Mouse (Mus musculus): ENCODE data around the gene Tubgcp2.

Gene Tubgcp2

DNA sequence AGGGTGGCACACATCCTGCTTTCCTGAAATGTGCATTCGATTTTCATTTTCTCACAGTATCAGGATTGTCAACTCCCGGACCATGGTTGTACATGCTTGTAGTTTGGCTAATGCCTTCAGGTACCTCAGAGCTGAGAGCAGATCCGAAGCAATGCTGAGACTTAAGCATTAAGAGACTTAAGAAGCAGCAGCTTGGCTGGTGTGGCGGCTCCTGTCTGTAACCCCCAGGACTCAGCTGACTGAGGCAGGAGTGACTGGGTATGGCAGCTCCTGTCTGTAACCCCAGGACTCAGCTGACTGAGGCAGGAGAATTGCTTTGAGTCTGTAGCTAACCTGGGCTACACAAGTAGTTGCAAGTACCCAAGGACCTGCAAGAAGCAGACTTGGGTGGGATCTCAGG is 9.1 kb upstream of the Tubgcp2 start:
- no peak for DNase-seq

DNA sequence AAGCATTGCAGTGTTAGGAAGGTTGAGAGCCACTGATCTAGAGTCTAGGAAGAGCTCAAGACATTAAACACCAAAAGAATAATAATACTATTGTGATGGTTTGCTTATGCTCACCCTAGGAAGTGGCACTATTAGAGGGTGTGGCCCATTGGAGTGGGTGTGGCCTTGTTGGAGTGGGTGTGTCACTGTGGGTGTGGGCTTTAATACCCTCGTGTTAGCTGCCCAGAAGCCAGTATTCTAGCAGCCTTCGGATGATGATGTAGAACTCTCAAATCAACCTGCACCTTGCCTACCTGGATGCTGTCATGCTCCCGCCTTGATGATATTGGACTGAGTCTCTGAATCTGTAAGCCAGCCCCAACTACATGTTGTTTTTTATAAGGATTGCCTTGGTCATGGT is 6.3 kb upstream of the Tubgcp2 start:
- DNase-seq: no peak

DNA sequence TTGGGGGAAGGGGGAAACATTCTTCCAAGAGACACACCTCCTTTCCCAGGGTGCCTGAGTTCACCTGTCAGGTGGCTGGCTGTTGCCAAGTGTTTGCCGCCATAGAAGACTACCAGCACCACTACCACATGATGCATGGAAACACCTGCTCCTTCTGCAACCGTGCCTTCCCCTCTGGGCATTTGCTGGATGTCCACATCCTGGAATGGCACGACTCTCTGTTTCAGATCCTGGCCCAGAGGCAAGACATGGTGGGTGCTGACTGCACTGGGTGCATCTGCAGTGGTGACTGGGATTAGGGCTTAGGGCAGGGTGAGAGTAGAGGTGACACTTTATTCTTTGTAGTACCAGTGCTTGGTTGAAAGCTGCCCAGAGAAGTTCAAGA is 694 bp upstream of the Tubgcp2 start:
- no peak for DNase-seq

DNA sequence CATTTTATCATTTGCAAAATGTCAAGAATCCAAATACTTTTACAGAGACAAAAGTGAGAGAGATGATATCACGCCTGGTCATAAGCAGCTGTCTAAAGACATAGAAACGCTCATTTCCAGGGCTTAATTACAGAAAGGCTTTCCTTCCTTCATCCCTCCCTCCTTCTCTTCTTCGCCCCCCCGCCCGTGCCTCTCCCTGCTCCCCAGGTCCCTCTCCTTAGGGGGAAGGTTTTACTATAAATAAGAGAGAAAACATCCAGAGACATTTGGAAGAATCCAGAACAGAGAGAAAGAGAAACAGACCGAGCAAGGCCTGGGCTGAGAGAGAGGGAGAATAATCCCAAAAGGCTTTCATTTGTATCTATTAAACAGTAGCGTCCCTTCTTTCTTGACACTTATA is 1.0 kb downstream of the Tubgcp2 start:
- DNase-seq: no peak

DNA sequence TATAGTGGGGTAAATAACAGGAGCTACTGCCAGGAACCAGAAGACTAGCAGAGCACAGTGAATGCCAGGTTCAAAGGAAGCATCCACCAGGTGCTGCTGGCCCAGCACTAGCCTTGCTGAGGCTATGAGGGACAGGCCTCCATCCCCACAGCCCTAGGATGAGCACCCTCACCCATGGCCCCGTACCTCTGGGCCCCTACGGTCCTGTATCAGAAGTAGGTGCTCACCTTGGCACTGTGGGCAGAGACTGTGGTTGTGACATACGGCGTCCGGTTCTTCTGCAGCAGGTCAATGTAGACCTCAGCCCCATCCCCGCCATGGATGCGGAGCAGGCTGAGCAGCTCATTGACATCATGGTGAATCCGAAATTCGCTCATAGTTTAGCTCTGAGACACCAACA is 3.1 kb downstream of the Tubgcp2 start:
- no peak for DNase-seq

DNA sequence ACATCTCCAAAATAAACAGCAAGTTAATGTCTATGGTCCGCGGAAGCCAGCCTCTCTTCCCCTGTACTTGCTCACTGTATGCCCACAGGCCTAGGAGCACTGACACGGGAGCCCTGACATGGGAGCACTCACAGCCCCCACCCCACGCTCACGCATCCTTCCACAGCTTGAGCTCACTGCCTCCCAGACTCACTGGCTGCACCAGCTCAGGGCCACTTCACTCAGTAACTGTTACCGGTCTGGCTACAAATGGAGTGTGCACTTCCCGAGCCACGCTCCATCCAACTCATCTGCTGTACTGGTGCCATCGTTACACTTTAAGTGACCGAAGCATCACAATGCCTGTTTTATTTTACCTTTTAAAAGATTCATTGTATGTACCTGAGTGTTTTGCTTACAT is 4.1 kb downstream of the Tubgcp2 start:
- DNase-seq: no peak

DNA sequence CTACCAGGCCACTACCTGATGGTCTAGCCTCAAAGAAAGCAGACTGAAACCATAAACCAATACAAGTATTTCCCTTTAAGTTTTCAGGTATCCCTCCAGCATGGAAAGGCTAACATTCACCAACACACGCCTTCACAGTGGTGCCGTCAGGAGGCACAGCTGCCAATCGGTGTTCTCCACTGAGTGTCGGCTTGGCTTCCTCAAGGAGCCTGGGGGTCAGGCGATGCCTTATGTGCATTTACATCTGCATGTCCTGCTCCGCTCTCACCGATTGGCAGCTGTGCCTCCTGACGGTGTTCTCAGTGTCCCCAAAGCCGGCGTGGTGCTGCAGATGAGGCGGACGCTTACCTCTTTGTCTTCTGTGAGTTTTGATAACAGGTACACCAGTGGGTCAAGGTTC is 4.7 kb downstream of the Tubgcp2 start:
- DNase-seq: no peak

DNA sequence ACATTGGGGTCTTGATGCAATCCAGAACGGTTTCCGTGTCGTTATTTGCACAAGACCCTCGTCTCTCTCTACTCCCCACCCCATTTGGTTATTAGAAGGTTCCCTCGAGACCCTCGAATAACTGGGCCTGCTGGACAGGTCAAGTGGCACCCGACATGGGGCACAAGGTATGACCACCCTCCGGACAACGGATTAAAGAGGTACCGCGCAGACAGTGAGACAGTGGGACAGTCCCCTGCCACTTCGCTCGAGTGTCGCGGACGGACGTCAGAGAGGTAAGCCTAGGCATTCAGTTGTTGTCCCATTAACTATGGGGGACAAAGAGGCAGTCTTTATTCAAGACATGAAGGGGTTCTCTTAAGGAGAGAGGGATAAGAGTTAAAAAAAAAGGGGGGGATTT is 25.1 kb downstream of the Tubgcp2 start:
- no peak for DNase-seq

DNA sequence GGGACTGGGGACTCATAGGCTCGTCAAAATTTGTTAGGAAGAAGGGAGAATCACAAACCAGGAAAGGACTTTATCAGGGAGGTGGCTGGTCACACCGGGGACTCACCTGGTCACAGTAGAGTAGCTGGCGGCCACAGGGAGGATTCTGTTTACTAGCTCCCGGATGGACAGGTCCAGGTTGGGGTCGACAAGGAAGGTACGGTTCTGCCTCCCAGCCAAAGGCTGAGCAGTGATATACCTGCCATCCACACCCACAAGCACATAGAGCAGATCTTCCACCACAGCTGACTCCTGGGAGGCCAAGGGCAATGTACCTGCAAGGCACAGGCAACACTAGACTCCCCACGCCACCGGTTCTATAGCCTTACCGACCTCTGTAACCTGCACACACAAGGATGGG is 28.7 kb downstream of the Tubgcp2 start:
- no peak for DNase-seq

DNA sequence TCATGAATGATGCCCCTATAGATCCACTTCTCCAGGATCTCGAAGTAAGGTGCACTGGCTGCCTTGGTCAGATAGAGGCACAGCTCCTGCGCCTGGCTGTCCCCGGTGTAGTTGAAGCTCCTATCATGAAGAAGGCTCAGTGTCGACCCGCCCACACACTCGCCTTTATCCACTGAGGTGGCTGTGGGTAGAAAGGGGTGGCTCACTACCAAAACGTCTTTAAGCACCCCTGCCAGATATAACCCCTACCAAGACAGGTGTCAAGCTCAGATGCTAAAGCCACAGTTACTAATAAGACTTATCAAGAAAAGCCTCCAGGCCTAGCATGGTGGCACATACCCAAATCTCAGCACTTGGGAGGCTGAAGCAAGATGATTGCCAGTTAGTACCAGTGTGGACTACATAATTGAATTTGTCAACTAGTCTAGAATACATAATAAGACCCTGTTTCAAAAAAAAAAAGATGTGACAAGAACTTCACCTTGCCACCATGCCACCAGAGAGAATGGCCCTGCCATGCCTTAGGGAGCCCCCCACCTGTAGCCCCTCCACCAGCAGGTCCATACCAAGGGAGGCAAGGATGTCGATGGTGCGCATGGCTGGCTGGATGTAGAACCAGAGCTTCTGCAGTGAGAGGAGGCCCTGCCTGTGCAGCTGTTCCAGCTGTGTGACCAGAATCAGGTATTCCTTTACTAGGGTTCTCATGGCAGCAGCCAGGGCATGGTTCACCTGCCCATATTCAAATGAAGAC is 29.4 kb downstream of the Tubgcp2 start:
- DNase-seq: no peak

DNA sequence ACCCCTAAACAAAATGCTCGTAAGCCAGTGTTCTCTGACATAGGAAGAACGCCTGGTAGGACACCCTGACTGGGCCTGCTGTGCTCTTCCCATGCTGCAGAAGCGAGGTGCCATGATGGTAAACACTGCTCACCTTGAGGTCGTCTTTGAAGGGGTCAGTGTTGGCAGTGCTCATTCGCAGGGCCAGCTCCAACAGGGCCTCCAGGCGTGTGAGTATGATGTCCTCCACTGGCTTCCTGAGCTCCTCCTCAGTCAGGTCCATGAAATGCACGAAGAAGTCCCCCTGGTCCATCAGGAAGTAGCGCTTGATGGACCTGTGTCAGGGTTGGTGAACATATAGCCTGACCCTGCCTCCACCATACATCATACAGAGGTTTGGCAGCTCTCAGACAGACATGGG is 31.8 kb downstream of the Tubgcp2 start:
- DNase-seq: no peak

DNA sequence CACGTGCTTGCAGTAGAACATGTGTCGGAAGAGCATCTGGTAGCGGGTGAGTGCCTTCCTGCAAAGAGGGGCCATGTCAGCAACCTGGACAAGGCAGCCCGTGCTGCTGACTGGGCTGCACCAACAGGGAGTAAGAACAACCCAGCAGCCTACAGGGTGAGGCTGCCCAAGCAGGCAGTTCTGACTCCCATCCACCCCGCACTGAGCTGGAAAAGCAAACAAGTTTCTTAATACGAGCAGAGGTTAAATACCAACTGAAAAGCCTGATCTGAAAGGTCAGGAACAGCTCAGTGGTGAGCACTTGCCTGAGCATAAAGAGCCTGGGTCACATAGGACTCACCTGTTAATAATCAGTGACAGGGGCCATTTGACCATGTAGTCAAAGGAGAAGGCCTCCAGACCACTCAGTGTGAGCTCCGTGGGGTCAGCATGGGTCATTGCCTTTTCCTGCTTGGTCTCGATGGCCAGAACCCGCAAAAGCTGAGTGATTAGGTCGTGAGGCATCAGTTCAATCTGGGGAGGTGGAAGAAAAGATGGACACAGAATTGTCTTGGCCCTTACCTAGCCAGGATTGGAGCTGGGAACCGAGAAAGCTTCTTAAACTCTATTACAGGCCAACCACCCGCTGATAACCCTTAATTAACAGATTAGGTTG is 35.3 kb downstream of the Tubgcp2 start:
- no peak for DNase-seq

DNA sequence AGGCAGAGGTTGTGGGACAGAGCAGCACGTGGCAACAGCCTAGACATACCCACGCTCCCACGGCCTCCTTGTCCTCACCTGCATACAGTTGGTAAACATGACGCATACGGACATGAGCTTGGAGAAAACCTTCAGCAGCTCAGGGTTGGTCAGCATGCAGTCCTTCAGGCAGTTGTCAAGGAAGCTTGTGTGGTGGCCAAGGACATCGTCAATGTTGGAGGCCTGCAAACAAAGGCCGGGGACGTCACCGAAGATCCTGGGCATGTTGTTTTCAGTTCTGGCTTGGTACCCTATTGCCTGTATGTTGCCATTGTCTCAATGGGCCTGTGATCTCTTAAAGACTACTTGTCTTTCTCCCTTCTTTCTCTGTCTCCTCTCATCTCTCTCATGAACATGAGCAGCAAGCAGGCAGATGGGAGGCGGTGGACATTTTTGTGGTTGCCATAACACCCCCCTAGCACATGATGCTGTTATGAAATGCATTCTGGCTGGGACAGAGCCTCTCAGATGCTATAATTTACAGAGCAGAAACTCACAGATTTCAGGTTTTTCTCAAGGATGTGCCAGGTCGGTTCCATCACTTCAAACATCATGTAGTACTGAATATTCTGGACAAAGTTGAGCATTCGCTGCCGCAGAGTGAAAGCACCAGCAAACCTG is 37.6 kb downstream of the Tubgcp2 start:
- no peak for DNase-seq

DNA sequence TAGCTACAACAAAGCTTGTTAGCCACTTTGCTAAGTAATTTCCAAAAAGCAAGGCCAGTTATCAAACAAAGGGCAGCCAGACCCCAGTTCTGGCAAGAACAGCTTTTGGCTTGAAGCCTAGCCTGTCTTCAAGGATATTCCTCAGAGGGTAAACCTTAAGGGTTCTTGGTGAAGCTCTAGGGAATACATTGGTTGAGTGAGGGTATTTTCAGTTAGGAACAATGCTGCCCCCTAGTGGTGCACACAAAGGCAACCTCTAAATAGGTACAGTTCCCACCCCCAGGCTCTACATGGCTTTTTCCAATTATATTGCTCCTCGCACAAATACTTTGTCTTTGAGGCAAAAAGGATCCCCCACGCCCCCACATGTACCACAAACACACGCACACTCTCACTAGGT is 41.8 kb downstream of the Tubgcp2 start:
- peak; percentile 71 for DNase-seq

DNA sequence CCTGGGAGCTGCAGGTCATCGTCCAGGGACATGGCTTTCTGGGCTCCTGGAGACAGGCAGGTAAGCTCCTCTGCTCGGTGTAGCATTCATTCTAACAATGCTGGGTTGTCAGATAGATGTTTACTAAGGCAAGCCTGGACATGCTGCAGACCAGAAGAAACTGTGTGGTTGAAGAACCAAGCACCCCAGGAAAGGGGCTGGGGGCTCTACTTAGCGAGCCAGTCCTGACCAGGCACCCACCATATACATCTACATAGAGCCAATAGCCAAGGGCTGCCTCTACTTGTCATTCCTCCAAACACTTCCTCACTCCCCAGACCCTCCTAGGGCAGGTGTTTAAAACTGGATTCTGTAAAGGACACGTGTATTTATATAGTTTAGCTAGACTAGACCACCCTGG is 42.3 kb downstream of the Tubgcp2 start:
- no peak for DNase-seq

DNA sequence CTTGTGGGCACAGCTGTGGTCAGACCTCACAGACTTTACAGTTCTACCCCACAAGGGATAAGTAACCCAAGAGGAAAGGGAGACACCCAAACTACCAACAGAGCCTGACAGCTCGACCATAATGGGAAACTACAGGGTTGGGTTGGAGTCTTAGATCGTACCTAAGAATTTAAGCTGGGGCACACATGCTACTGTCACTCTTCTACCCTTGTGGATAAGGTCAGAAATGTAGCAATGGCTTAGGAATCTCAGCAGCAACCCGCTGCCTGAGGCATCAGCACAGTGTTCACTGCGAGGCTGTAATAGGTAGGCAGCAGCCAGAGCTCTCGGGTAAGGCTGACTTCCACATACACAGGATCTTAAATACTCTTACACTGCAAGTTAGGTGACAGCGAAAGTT is 42.9 kb downstream of the Tubgcp2 start:
- DNase-seq: no peak

DNA sequence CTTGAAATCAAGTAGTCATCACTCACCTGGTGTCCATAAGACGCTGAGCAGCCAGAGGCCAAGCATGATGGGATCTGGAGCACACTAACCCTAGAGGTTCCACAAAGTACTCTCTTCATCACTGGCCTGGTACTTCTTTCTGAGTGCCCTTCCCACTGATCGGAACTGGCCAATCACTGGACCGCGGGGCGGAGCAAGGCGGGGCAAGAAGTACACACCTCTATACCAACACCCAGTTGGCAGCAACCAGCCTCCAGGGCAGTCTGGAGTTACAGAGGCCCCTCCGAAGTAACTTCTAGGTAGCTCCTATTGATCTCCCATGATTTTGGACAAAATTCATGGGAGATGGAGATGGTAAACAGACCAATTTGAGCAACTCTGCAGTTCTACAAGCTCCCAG is 44.1 kb downstream of the Tubgcp2 start, which contains the start of gene Adam8:
Adam8 (minus strand) TSS at position 157 of the 400 bp plus-strand sequence.
- DNase-seq: no peak

DNA sequence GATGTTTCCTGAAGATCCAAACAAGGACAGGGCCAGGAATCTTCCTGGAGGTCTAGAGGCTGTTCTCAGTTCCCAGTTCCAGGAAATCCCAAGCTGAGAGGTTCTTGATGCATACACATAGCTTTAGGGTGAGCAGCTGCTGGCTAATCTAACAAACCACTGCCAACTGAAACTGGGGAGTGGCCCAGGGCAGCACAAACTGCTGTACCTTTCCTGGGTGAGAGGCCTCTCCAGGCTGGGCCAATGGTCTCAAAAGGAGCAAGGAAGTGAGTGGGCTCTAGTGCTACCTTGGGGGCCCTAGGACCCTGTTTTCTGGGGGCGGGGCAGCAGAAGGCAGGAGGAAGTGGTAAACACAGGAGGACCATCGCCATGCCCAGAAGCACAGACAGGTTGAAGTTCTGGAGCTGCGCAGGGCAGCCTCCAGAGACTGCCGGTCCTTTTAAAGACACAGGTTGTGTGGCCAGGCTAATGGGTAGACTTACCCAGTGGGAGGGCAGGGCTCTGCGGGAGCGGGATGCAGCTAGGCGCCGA is 45.5 kb downstream of the Tubgcp2 start:
- DNase-seq: no peak

DNA sequence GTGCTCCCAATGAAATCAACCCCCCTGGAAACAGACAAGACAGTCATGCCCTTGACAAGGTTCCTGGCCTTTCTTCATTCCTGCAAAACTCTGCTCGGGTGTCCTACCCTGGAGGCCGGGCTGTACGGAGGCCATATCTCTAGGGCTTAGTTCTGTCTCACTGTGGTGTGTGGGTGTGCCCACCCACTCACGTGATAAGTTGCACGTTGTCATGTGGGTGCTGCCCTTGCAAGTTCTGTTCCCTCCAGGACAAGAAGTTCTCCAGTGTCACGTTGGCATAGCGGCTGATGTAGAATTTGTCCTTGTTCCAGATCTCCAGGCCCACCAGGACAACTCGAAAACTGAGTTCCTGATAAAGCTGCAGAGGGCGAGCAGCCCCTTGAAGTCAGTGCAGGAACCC is 48.2 kb downstream of the Tubgcp2 start:
- DNase-seq: no peak

DNA sequence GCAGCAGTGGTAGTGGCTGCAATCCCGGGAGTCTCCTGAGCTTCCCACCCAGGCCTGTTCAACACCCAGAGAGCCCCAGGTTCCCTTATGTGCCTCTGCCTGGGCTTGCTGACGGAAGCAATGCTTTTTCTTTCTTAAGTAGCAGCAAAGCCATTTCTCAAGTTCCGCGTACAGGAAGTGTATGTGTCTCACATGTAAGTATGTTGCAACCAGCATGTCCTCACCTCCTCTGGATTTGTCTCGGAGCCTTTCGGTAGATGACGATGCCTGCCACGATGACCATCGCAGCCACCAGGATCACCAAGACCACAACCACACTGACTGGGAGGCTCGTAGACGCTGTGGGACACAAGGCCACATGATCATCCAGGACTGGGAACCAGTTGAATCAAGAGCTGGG is 52.0 kb downstream of the Tubgcp2 start:
- no peak for DNase-seq

DNA sequence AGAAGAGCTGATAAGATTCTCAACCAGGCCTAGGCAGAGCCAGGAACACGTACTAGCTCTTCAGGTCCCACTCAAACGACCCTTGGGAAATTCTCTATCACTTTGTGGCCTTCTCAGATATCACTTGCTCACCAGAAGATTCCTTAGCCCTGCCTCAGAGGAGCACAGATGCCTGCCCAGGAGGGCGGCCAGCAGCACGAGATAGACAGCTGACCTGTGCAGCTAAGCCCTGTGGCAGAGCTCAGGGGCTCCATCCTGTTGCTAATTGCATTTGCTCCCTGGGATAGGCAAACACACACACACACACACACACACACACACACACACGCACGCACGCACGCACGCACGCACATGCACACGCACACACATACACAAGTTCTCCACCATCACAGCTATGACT is 54.4 kb downstream of the Tubgcp2 start:
- DNase-seq: no peak

DNA sequence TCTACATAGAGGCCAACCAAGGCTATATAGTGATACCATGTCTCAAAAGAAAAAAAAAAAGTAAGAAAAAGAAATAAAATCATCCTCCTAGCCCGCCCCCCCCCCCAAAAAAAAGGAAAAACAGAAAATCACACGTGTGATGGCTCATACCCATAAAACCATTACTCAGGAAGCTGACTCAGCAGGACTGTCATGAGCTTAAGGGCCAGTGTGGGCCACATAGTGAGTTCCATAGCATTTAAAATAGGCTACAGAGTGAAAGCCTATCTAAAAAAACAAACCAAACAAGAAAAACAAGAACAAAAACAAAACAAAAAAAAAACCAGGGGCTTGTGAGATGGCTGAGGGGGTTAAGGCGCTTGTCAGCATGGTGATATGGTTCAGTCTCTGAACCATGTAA is 55.7 kb downstream of the Tubgcp2 start:
- no peak for DNase-seq

DNA sequence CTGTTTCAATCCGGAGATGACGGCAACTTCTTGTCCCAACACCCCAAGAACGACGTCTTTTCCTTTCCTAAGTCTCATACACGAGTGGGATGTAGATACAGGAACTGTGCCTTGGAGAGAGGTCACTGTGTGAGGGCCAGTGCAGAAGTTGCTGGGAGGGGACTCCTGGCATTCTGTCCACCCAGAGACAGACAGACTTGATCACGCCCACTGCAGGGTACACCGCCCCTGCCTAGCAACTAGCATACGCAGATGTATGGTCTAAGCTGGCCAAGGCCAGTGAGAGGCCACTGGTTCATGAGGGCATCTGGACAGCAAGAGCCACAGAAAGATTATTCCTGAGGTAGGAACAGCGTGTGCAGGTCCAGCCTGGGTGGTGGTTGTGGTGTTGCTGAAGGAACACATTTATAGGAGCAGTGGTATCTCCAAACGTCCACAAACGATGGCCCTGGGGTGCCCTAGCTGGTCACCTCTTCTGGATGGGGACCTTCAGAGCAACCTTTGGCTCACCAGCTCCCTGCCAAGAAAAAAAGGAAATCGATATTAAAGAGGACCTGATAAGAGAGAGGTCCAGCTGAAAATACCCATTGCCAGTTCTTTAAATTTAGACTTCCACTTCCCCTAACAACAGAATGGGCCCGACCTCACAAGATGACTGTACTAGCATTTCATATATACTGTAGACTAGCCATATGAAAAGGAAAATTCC is 57.3 kb downstream of the Tubgcp2 start:
- DNase-seq: no peak
